Mouse (Mus musculus) myocyte (in vitro differentiated cells): ENCODE measurements at regions not wholly inside any gene's neighbourhood (a gene's known extent, or its start where the extent isn't known, plus 50 kb on each side); places are given as distances from the start of the nearest gene placed in this dataset.

ENCODE experiments used
- H3K27me3 ChIP-seq: one replicate; pipeline ENCODE4 v1.6.1; 2011; ENCODE audit not compliant: control insufficient read depth, insufficient read depth, insufficient read length
- H3K36me3 ChIP-seq: one replicate; pipeline ENCODE4 v1.6.1; 2011; ENCODE audit not compliant: control insufficient read depth, insufficient read depth
- H3K4me2 ChIP-seq: one replicate; pipeline ENCODE4 v1.6.1; 2011; ENCODE audit warnings: low read depth, control low read depth
- H3K4me3 ChIP-seq: one replicate; pipeline ENCODE4 v1.5.1; 2011; ENCODE audit warnings: mild to moderate bottlenecking, control low read depth, moderate library complexity
- H3K79me2 ChIP-seq: one replicate; pipeline ENCODE4 v1.6.1; 2011; ENCODE audit not compliant: control insufficient read depth, insufficient read depth
- H3ac ChIP-seq: one replicate; pipeline ENCODE4 v1.6.1; 2011; ENCODE audit not compliant: control insufficient read depth, insufficient read length
- CEBPB ChIP-seq: IDR thresholded peaks from 2 replicates; pipeline ENCODE4 v1.6.1; 2011; ENCODE audit warnings: mild to moderate bottlenecking, moderate library complexity; ENCODE audit not compliant: poor library complexity, insufficient read depth, severe bottlenecking
- E2F4 ChIP-seq: IDR thresholded peaks from one replicate; pipeline ENCODE4 v1.6.1; 2011; ENCODE audit warnings: mild to moderate bottlenecking, control low read depth, moderate library complexity; ENCODE audit not compliant: insufficient read depth
- MAX ChIP-seq: IDR thresholded peaks from one replicate; pipeline ENCODE4 v1.6.1; 2011; ENCODE audit warnings: low read depth, mild to moderate bottlenecking, control low read depth
- MYOD1 ChIP-seq, 3 experiments: IDR thresholded peaks; one replicate each; pipeline ENCODE4 v1.6.1; 2011; ENCODE audit warnings: control low read depth in 2 of 3, low read depth in 2 of 3, mild to moderate bottlenecking in 2 of 3, moderate library complexity in 1 of 3; ENCODE audit not compliant: insufficient read length in 2 of 3, control insufficient read depth in 1 of 3
- MYOG ChIP-seq, 3 experiments: IDR thresholded peaks; one replicate each; pipeline ENCODE4 v1.6.1; 2011; ENCODE audit warnings: control low read depth in 2 of 3, low read depth in 2 of 3, mild to moderate bottlenecking in 2 of 3; ENCODE audit not compliant: insufficient read length in 2 of 3, control insufficient read depth in 1 of 3, insufficient read depth in 1 of 3
- POLR2A ChIP-seq: IDR thresholded peaks from one replicate; pipeline ENCODE4 v1.6.1; 2011; ENCODE audit warnings: low read depth, mild to moderate bottlenecking, control low read depth, moderate library complexity; ENCODE audit not compliant: insufficient read length
- POLR2AphosphoS2 ChIP-seq: IDR thresholded peaks from one replicate; pipeline ENCODE4 v1.6.1; 2011; ENCODE audit warnings: low read depth, control low read depth; ENCODE audit not compliant: insufficient read length
- REST ChIP-seq: IDR thresholded peaks from one replicate; pipeline ENCODE4 v1.6.1; 2011; ENCODE audit warnings: mild to moderate bottlenecking, control low read depth, moderate library complexity; ENCODE audit not compliant: insufficient read depth, insufficient read length
- SRF ChIP-seq: IDR thresholded peaks from one replicate; pipeline ENCODE4 v1.6.1; 2011; ENCODE audit warnings: low read depth; ENCODE audit not compliant: control insufficient read depth, insufficient read length
- TCF12 ChIP-seq: IDR thresholded peaks from one replicate; pipeline ENCODE4 v1.6.1; 2011; ENCODE audit warnings: mild to moderate bottlenecking, control low read depth; ENCODE audit not compliant: poor library complexity, insufficient read depth, severe bottlenecking
- TCF3 ChIP-seq: IDR thresholded peaks from one replicate; pipeline ENCODE4 v1.6.1; 2011; ENCODE audit warnings: low read depth, control low read depth; ENCODE audit not compliant: insufficient read length
- USF1 ChIP-seq: IDR thresholded peaks from one replicate; pipeline ENCODE4 v1.6.1; 2011; ENCODE audit warnings: low read depth, mild to moderate bottlenecking, control low read depth, moderate library complexity

GRCm38 (mm10) chr13:51976620-51977214 lies 130.2 kb downstream of the Gadd45g start:
- no peaks in the 10 kb centered on the region for H3K79me2 ChIP-seq
- TF ChIP-seq USF1 (no peak), POLR2A (no peak), MAX (no peak), MYOD1 (IDR thresholded peaks at IDR 0.05; ENCODE audit: control insufficient read depth in 1 of 3, insufficient read length in 2 of 3, low read depth in 2 of 3) (peak in 2 of 3 experiments; percentile 48 to 59), MYOG (IDR thresholded peaks at IDR 0.05; ENCODE audit: control insufficient read depth in 1 of 3, insufficient read depth in 1 of 3, insufficient read length in 2 of 3, low read depth in 2 of 3) (peak in 2 of 3 experiments; percentile 22 to 78)
- no peak overlapping the region for H3K4me3 ChIP-seq
- H3K27me3 ChIP-seq, result no peaks in the 10 kb centered on the region
- H3K36me3 ChIP-seq, result no peaks in the 10 kb centered on the region
- peak overlapping the region; percentile 96 for H3K4me2 ChIP-seq
- no peak overlapping the region for H3ac ChIP-seq

- no peak for TF ChIP-seq USF1
- no peak for TF ChIP-seq POLR2AphosphoS2
- no peak for TF ChIP-seq TCF12
- TF ChIP-seq MYOD1 (IDR thresholded peaks at IDR 0.05; ENCODE audit: control insufficient read depth in 1 of 3, insufficient read length in 2 of 3, low read depth in 2 of 3), result no peak
- TF ChIP-seq E2F4, result no peak
- TF ChIP-seq TCF3, result no peak
- TF ChIP-seq REST, result no peak
- no peak for TF ChIP-seq MYOG (IDR thresholded peaks at IDR 0.05; ENCODE audit: control insufficient read depth in 1 of 3, insufficient read depth in 1 of 3, insufficient read length in 2 of 3, low read depth in 2 of 3)
- no peak for TF ChIP-seq SRF
- TF ChIP-seq POLR2A, result no peak
- TF ChIP-seq MAX, result no peak
- TF ChIP-seq CEBPB, result no peak
- Histone ChIP-seq H3K4me2 (no peak overlapping the region), H3K4me3 (no peak overlapping the region), H3K27me3 (no peaks in the 10 kb centered on the region), H3K36me3 (no peaks in the 10 kb centered on the region), H3K79me2 (no peaks in the 10 kb centered on the region), H3ac (no peak overlapping the region)
These were observed 133.0 kb downstream of the Gadd45g start for GRCm38 (mm10) chr13:51979301-51979977.

GRCm38 (mm10) chr13:51980344-51980743 lies 133.9 kb downstream of the Gadd45g start:
- Histone ChIP-seq H3K4me3 (no peak overlapping the region), H3ac (no peak overlapping the region), H3K4me2 (no peak overlapping the region), H3K36me3 (no peaks in the 10 kb centered on the region), H3K79me2 (no peaks in the 10 kb centered on the region), H3K27me3 (no peaks in the 10 kb centered on the region)
- TF ChIP-seq POLR2A, result no peak
- peak; percentile 93 for TF ChIP-seq TCF3
- peak in 2 of 3 experiments; percentile 97 to 98 for TF ChIP-seq MYOD1 (IDR thresholded peaks at IDR 0.05; ENCODE audit: control insufficient read depth in 1 of 3, insufficient read length in 2 of 3, low read depth in 2 of 3)
- peak; percentile 96 for TF ChIP-seq TCF12
- TF ChIP-seq MYOG (IDR thresholded peaks at IDR 0.05; ENCODE audit: control insufficient read depth in 1 of 3, insufficient read depth in 1 of 3, insufficient read length in 2 of 3, low read depth in 2 of 3), result peak; percentile 90 to 97 (median 93)

GRCm38 (mm10) chr13:51983002-51983401 lies 136.5 kb downstream of the Gadd45g start:
- Histone ChIP-seq H3K4me3 (no peak overlapping the region), H3K36me3 (no peaks in the 10 kb centered on the region)
- TF ChIP-seq SRF (no peak), POLR2A (no peak), USF1 (no peak), TCF3 (no peak)

GRCm38 (mm10) chr13:51983575-51983974 lies 137.1 kb downstream of the Gadd45g start:
- Histone ChIP-seq H3K4me3 (no peak overlapping the region), H3K36me3 (no peaks in the 10 kb centered on the region), H3K4me2 (no peak overlapping the region), H3K79me2 (no peaks in the 10 kb centered on the region), H3ac (no peak overlapping the region), H3K27me3 (no peaks in the 10 kb centered on the region)
- TF ChIP-seq MYOG (IDR thresholded peaks at IDR 0.05; ENCODE audit: control insufficient read depth in 1 of 3, insufficient read depth in 1 of 3, insufficient read length in 2 of 3, low read depth in 2 of 3) (no peak), MAX (no peak), REST (no peak), USF1 (no peak), SRF (no peak), POLR2A (no peak), E2F4 (no peak), POLR2AphosphoS2 (no peak), TCF3 (no peak), MYOD1 (IDR thresholded peaks at IDR 0.05; ENCODE audit: control insufficient read depth in 1 of 3, insufficient read length in 2 of 3, low read depth in 2 of 3) (no peak), CEBPB (no peak), TCF12 (no peak)

More at GRCm38 (mm10) chr13:51983002-51983401, 136.5 kb downstream of the Gadd45g start:
- H3K79me2 ChIP-seq, result no peaks in the 10 kb centered on the region
- H3ac ChIP-seq, result no peak overlapping the region
- no peaks in the 10 kb centered on the region for H3K27me3 ChIP-seq
- H3K4me2 ChIP-seq, result no peak overlapping the region
